Mouse (Mus musculus): ENCODE measurements around the gene Pus7.

- TF ChIP-seq POLR2A (IDR thresholded peaks at IDR 0.05; ENCODE audit: insufficient read depth, low read depth, low read length) (no peak), CTCF (IDR thresholded peaks at IDR 0.05; ENCODE audit: insufficient read depth, low read depth, low read length) (no peak)
Observed at GRCm38 (mm10) chr5:23824171-23824733, 40.7 kb upstream of the Pus7 start.

Data from olfactory bulb, adult 2 months (tissue).